Mouse (Mus musculus): ENCODE results near the gene Galns.
A peak's percentile ranks its signal among the peaks of the same experiment; 100 is the strongest.
"Not testable (repeated sequence)": the region's sequence is repeated elsewhere in the genome, so short reads cannot be mapped to it uniquely, and the experiment has no call there.

Galns gene

GRCm38 (mm10) chr8:122633205-122633604, 21.9 kb upstream of the Galns start:
- no peak for DNase-seq (ENCODE audit: low spot score)

- DNase-seq (ENCODE audit: low spot score), result not testable (repeated sequence)
Measured at GRCm38 (mm10) chr8:122632134-122632533, 20.9 kb upstream of the Galns start.

GRCm38 (mm10) chr8:122630696-122631095, 19.4 kb upstream of the Galns start:
- DNase-seq (ENCODE audit: low spot score), result no peak

- no peak for DNase-seq (ENCODE audit: low spot score)
Measured at GRCm38 (mm10) chr8:122629388-122629787, 18.1 kb upstream of the Galns start.

GRCm38 (mm10) chr8:122626896-122627295, 15.6 kb upstream of the Galns start:
- no peak for DNase-seq (ENCODE audit: low spot score)

GRCm38 (mm10) chr8:122625811-122626210, 14.5 kb upstream of the Galns start:
- DNase-seq (ENCODE audit: low spot score), result no peak

GRCm38 (mm10) chr8:122624653-122625052, 13.4 kb upstream of the Galns start:
- no peak for DNase-seq (ENCODE audit: low spot score)

GRCm38 (mm10) chr8:122623844-122624642, 12.8 kb upstream of the Galns start:
- DNase-seq (ENCODE audit: low spot score), result no peak

- no peak for DNase-seq (ENCODE audit: low spot score)
Measured at GRCm38 (mm10) chr8:122622727-122623126, 11.5 kb upstream of the Galns start, which contains the start of gene Pabpn1l. Gene Pabpn1l, minus strand, starts transcription at chr8:122622739.

- no peak for DNase-seq (ENCODE audit: low spot score)
Measured at GRCm38 (mm10) chr8:122620446-122620845, 9.2 kb upstream of the Galns start.

- DNase-seq (ENCODE audit: low spot score), result no peak
Measured at GRCm38 (mm10) chr8:122618660-122619378, 7.6 kb upstream of the Galns start.

- peak; percentile 85 for DNase-seq (ENCODE audit: low spot score)
Measured at GRCm38 (mm10) chr8:122617947-122618546, 6.8 kb upstream of the Galns start.

GRCm38 (mm10) chr8:122616181-122616905, 5.1 kb upstream of the Galns start:
- DNase-seq (ENCODE audit: low spot score), result peak; percentile 59

GRCm38 (mm10) chr8:122610612-122611277, 518 bp downstream of the Galns start:
- no peak for DNase-seq (ENCODE audit: low spot score)

GRCm38 (mm10) chr8:122610209-122610608, 1.1 kb downstream of the Galns start:
- DNase-seq (ENCODE audit: low spot score), result no peak

GRCm38 (mm10) chr8:122606810-122607209, 4.5 kb downstream of the Galns start:
- no peak for DNase-seq (ENCODE audit: low spot score)

- no peak for DNase-seq (ENCODE audit: low spot score)
Measured at GRCm38 (mm10) chr8:122605367-122605766, 5.9 kb downstream of the Galns start.

- no peak for DNase-seq (ENCODE audit: low spot score)
Measured at GRCm38 (mm10) chr8:122604640-122605039, 6.6 kb downstream of the Galns start.

GRCm38 (mm10) chr8:122600666-122601065, 10.6 kb downstream of the Galns start:
- no peak for DNase-seq (ENCODE audit: low spot score)

GRCm38 (mm10) chr8:122596031-122596430, 15.2 kb downstream of the Galns start:
- DNase-seq (ENCODE audit: low spot score), result no peak

- DNase-seq (ENCODE audit: low spot score), result no peak
Measured at GRCm38 (mm10) chr8:122593783-122594507, 17.3 kb downstream of the Galns start.
